Mouse (Mus musculus) stomach, postnatal 0 days (tissue): ENCODE data around the gene Nup133.

Experiments
- CTCF ChIP-seq: IDR thresholded peaks from 2 replicates; pipeline ENCODE4 v1.5.1; 2016; ENCODE audit warnings: antibody characterized with exemption, low read depth, mild to moderate bottlenecking, moderate library complexity
- EP300 ChIP-seq: optimal IDR thresholded peaks from 2 replicates; pipeline ENCODE3; 2016; ENCODE audit warnings: antibody characterized with exemption

- TF ChIP-seq EP300 (no peak), CTCF (no peak)
Measured at GRCm38 (mm10) chr8:123882412-123882811, 66.7 kb downstream of the Nup133 start.
